Mouse (Mus musculus) midbrain, embryonic 13.5 days (tissue): ENCODE measurements around the gene Aaas. TPM values are rescaled to one million over a fixed set of nuclear protein-coding genes. Genes with fewer than 3 reads are reported as not detected.

ENCODE experiments used
- ATAC-seq: fragments of 200-750 bp; cut with Nextera tagmentation; 2 replicates; pipeline ENCODE4 v1.8.0; 2017; ENCODE audit warnings: mild to moderate bottlenecking, moderate TSS enrichment, moderate library complexity
- H3K27ac ChIP-seq: fragments of 300-500 bp; sonication (generic); 2 replicates; pipeline ENCODE4 v1.5.1; 2015; ENCODE audit warnings: inconsistent platforms, mild to moderate bottlenecking, moderate library complexity
- H3K27me3 ChIP-seq: fragments of 300-500 bp; sonication (generic); 2 replicates; pipeline ENCODE4 v1.6.1; 2015; ENCODE audit warnings: mild to moderate bottlenecking, inconsistent platforms
- H3K36me3 ChIP-seq: fragments of 300-500 bp; sonication (generic); 2 replicates; pipeline ENCODE4 v1.6.1; 2015; ENCODE audit warnings: mild to moderate bottlenecking, inconsistent platforms
- H3K4me1 ChIP-seq: fragments of 300-500 bp; sonication (generic); replicated peaks from 2 replicates; pipeline ENCODE4 v1.6.1; 2015; ENCODE audit warnings: inconsistent platforms
- H3K4me2 ChIP-seq: fragments of 300-500 bp; sonication (generic); replicated peaks from 2 replicates; pipeline ENCODE4 v1.6.1; 2015; ENCODE audit warnings: moderate library complexity, mild to moderate bottlenecking, inconsistent platforms
- H3K4me3 ChIP-seq: fragments of 300-500 bp; sonication (generic); replicated peaks from 2 replicates; pipeline ENCODE4 v1.5.1; 2015; ENCODE audit warnings: mild to moderate bottlenecking, inconsistent platforms
- H3K9ac ChIP-seq: fragments of 300-500 bp; sonication (generic); replicated peaks from 2 replicates; pipeline ENCODE4 v1.6.1; 2015; ENCODE audit warnings: mild to moderate bottlenecking, inconsistent platforms
- H3K9me3 ChIP-seq: fragments of 300-500 bp; sonication (generic); 2 replicates; pipeline ENCODE4 v1.6.1; 2016; ENCODE audit warnings: mild to moderate bottlenecking, inconsistent platforms
- WGBS: fragments of 180-500 bp; shearing (Covaris S2); methylation state at CpG from one replicate; pipeline ENCODE4 v1.1.7; 2015; 5-methylcytosine and 5-hydroxymethylcytosine counted together
- polyA plus RNA-seq: library from polyadenylated mRNA; unstranded; fragments of >200 nt; fragmentation: Nextera tagmentation; extraction: Ambion mirVana; gene quantifications from 2 replicates; pipeline ENCODE4 v1.2.1, GENCODE M21; 2015

Aaas gene
- polyA plus RNA-seq, 1 experiment from 2014 or later = 44.1 TPM

GRCm38 (mm10) chr15:102295633-102296367 lies 54.8 kb downstream of the Aaas start, which contains the start of gene Espl1:
Gene Espl1 (plus strand): TSS chr15:102296266.
- Histone ChIP-seq H3K36me3 (peaks cover 19% of the 10 kb centered on the region), H3K4me1 (peaks cover 11% of the 10 kb centered on the region), H3K4me2 (peak within 1 kb of the TSS; percentile 88), H3K27me3 (no peaks in the 10 kb centered on the region), H3K9me3 (no peaks in the 10 kb centered on the region), H3K9ac (peak within 1 kb of the TSS; percentile 49; the same call in 1 of the 2 replicates), H3K27ac (0 out of 2 replicates have a peak within 1 kb of the TSS, but pooled peaks have one; percentile 25), H3K4me3 (peak within 1 kb of the TSS; percentile 54)
- 7% methylated on average over 25 of the region's 25 CpGs for WGBS
- peak; percentile 98 for ATAC-seq

Other genes with a start within 250 kb of the Aaas start
- 38.0 and 38.5 TPM in 2 replicates for gene Spryd3, start 214.5 kb downstream of the Aaas start, polyA plus RNA-seq
- 0.72 and 0.81 TPM in 2 replicates for gene Igfbp6, start 206.4 kb downstream of the Aaas start, polyA plus RNA-seq
- not detected in 2 replicates for gene Soat2, start 200.2 kb downstream of the Aaas start, polyA plus RNA-seq
- gene Zfp740, start 147.5 kb downstream of the Aaas start, polyA plus RNA-seq = 81.1 and 83.0 TPM in 2 replicates
- 37.9 and 40.2 TPM in 2 replicates for gene Csad, start 146.0 kb downstream of the Aaas start, polyA plus RNA-seq
- gene Itgb7, start 118.8 kb downstream of the Aaas start, polyA plus RNA-seq = 0.71 and 0.82 TPM in 2 replicates
- 2.7 and 3.4 TPM in 2 replicates for gene Rarg, start 93.3 kb downstream of the Aaas start, polyA plus RNA-seq
- 0.07 and 0.12 TPM in 2 replicates for gene Gm9918, start 80.2 kb downstream of the Aaas start, polyA plus RNA-seq
- 50.8 and 53.4 TPM in 2 replicates for gene Mfsd5, start 71.3 kb downstream of the Aaas start, polyA plus RNA-seq
- gene Espl1, start 54.5 kb downstream of the Aaas start, polyA plus RNA-seq = 11.0 and 13.3 TPM in 2 replicates
- gene Pfdn5, start 24.7 kb downstream of the Aaas start, polyA plus RNA-seq = 472 and 474 TPM in 2 replicates
- gene Myg1, start 19.1 kb downstream of the Aaas start, polyA plus RNA-seq = 93.8 and 105 TPM in 2 replicates
- 0.14 and 0.28 TPM in 2 replicates for gene Sp7, start 16.4 kb upstream of the Aaas start, polyA plus RNA-seq
- gene Sp1, start 55.4 kb upstream of the Aaas start, polyA plus RNA-seq = 5.6 TPM in 2 replicates
- 0.30 and 0.74 TPM in 2 replicates for gene Amhr2, start 94.6 kb upstream of the Aaas start, polyA plus RNA-seq
- 113 and 119 TPM in 2 replicates for gene Prr13, start 108.3 kb upstream of the Aaas start, polyA plus RNA-seq
- 164 and 166 TPM in 2 replicates for gene Pcbp2, start 119.8 kb upstream of the Aaas start, polyA plus RNA-seq
- 4.5 and 16.7 TPM in 2 replicates for gene Gm10337, start 153.0 kb upstream of the Aaas start, polyA plus RNA-seq
- 47.9 and 53.9 TPM in 2 replicates for gene Map3k12, start 166.3 kb upstream of the Aaas start, polyA plus RNA-seq
- 98.2 and 101 TPM in 2 replicates for gene Tarbp2, start 167.4 kb upstream of the Aaas start, polyA plus RNA-seq
- 2.9 and 5.0 TPM in 2 replicates for gene Npff, start 174.2 kb upstream of the Aaas start, polyA plus RNA-seq